Mouse (Mus musculus) retina, adult 2 months (tissue): ENCODE results near the gene A630089N07Rik.
"Not testable (repeated sequence)": the region's sequence is repeated elsewhere in the genome, so short reads cannot be mapped to it uniquely, and the experiment has no call there.

Experiments
- DNase-seq: peaks from one replicate; pipeline ENCODE4 v3.0.0-alpha.2; 2012; ENCODE audit warnings: low read depth, low spot score

The A630089N07Rik gene

DNA sequence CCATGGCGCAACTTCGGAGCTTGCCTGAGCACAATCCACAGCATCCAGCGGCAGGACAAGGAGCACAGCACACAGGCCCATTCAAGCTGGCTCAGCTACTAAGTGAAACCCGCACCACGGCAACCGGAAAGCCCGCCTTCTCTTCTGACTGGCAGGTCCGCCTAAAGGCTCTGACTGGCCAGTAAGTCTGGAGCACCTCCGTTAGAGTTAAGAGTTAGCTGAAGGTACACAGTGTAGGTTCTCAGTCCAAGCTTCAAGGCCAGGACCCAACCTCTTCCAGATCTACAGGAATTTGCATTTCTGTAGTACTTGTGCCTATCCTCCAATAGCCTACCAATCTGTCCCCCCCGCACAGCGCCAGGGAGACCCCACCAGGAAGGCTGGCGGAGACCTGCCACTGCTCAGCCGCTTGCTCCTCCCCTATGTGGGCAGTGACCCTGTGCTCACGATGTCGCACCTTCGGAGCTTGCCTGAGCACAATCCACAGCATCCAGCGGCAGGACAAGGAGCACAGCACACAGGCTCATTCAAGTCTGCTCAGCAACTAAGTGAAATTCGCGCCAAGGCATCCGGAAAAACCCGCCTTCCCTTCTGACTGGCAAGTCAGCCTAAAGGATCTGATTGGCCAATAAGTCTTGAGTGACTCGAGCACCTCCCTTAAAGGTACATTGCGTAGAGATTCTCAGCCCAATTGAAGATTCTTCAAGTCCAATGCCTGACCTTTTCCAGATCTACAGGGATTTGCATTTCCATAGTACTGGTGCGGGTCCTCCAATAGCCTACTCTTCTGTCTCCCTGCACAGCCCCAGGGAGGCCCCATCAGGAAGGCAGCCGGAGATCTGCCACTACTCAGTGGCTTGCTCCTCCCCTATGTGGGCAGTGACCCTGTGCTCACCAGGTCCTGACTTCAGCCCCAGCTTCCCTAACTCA, at the start of gene A630089N07Rik:
TSS of gene A630089N07Rik (minus strand) at position 562 of the 930 bp plus-strand sequence.
- peak; percentile 59 for DNase-seq

DNA sequence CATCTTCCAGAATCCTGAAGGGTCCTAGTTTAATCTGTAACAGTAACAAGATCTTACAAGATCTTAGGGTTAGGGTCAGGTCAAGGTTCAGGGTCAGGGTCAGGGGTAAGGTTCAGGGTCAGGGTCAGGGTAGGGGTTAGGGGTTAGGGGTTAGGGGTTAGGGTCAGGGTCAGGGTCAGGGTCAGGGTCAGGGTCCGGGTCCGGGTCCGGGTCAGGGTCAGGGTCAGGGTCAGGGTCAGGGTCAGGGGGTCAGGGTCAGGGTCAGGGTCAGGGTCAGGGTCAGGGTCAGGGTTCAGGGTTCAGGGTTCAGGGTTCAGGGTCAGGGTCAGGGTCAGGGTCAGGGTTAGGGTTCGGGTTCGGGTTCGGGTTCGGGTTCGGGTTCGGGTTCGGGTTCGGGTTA, 24.9 kb upstream of the A630089N07Rik start:
- no peak for DNase-seq

DNA sequence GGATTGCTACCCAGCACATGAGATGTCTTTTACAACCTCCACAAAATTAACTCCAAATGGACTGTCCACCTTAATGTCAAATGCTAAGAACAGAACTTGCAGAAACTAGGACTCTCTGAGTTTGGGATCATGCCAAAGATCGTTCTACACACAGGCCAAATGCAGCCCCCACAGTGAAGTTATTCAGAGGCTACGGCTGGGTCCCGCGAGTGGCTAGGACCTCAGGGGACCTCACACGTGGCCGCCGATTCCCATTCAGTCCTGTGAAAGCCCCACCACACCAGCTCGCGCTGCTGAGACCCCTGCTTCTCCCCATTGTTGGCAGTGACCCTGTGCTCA, 731 bp downstream of the A630089N07Rik start:
- not testable (repeated sequence) for DNase-seq

DNA sequence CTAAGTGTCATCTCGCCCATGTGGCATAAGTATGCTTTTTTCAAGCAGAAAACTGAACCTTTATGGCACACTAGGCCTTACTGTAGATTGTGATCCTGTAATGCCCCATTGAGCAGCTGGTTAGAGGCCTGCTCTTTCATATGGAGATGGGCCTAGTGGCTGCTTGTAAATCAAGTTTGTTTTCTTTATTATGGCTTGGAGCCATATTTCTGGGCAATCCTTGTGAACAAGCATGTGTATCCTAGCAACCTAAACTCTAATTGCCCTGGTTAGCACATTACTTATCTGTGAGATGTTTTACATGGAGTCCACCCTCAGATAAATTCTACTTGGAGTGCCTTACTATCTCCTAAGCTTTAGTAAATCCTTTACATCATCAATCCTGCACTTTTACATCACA, 1.1 kb downstream of the A630089N07Rik start:
- DNase-seq: not testable (repeated sequence)

DNA sequence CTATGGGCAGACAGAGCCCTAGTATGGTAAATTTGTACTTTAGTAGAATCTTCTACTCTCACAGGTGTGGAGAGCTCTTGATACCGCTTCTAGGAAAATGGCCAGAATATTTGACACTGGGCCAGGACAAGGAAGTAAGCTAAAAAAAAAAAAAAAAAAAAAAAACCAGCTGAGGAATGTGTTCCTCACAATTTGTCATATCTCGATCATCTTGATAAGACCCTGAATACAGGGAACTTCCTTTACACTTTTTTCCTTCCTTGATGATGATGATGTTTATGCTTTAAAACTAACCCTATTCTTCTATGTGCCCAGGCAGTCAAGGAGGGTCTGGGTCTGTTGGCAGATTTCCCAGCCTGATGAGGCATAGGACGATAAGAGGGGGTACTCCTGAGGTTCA, 2.9 kb downstream of the A630089N07Rik start:
- DNase-seq: not testable (repeated sequence)

DNA sequence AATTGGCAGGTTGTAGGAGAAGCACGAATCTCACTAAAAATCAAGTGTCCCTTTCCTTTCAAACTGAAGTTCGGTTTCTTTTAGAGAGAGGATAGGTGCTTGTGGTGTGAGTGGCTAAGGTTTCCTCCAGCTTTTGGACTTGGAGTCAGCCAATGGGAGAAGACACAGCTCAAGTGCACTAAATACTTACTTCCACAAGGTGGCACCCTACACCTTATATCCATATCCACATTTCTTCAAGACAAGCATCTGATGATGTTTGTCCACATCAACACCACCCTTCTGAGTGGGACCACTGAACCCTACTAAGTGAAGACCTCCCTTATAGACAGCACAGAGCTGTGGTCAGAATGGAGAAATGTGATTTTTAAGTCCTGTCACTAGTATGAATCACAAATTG, 40.6 kb downstream of the A630089N07Rik start:
- DNase-seq: peak; percentile 26

DNA sequence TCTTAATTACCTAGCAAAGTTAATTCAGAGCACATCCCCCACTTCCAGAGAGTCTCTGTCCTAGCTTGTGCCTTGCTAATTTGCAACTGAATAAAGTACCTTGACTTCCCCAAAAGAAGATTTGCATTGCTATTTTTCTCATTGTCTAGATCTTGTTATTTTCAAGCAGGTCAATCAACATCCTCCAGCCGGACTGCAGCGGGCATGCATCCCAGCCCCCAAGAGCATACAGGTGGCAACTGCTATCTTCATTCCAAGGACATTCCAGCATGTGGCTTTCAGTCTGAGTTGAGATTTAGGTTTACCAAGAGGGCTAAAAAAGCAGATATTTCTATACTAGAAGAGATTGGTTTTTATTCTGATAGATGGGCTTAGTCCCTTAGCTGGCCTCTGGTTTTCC, 47.3 kb downstream of the A630089N07Rik start:
- DNase-seq: not testable (repeated sequence)

DNA sequence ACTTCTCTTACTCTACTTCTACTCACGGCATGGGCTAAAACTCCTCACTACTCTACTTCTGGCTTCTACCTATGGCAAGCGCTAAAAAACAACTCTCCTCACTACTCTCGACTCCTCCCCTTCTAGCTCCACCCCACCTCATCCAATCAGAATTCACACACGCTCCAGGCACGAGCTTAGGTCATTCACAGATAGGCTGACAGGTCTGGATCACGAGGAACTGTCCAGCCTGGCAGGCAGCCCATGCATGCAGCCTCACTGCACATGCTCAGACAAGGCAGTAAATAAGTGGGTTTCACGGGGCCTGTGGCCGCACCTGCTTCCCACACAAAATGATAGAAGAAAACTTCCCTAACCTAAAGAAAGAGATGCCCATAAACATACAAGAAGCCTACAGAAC, 56.1 kb downstream of the A630089N07Rik start:
- DNase-seq: not testable (repeated sequence)

DNA sequence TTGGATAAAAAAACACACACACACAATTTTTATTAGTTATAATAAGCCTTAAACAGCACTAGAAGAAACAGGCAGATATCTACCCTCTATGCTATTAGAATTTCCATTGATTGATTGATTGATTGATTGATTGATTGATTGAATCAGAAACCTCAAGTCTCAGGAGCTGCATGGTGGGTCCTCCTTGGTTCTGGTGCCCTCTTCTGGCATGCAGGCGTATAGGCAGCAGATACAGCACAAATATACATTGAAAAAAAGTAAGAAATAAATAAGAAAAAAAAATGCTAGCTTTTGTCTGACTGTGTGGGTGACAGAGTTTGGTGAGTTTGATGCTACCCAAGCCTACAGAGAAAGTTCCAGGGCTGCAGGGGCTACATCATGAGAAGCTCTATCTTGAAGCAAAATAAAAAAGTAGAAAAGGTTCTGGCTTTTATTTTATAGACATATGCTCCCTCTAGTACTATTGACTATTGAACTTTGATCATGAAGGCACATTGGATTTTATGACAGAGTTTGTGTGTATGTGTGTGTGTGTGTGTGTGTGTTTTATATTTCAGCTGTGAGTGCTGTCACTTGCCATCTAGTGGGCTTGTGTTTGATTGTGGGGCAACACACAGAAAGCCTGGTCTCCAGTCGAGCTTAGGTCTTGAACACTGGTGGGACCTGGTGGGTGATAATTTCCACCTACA, 59.4 kb downstream of the A630089N07Rik start:
- DNase-seq: peak; percentile 16

DNA sequence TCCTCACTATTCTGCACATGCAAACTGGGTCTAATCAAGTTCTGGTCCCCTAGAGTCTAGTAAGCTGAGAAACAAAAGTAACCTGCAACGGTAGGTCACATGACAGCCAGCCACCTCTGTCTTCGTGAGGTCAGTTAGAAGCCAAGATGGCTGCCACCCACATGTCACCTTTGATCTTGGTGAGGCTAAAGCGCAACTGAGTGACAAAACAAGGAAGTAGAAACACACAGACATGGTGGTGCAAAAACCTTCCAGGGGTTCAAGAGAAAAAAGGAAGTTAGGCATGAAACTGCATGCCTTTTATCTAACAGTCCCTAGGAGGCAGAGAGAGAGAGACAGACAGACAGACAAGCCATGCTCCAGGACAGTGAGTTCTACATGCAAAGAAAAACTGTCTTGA, 60.2 kb downstream of the A630089N07Rik start:
- DNase-seq: no peak

DNA sequence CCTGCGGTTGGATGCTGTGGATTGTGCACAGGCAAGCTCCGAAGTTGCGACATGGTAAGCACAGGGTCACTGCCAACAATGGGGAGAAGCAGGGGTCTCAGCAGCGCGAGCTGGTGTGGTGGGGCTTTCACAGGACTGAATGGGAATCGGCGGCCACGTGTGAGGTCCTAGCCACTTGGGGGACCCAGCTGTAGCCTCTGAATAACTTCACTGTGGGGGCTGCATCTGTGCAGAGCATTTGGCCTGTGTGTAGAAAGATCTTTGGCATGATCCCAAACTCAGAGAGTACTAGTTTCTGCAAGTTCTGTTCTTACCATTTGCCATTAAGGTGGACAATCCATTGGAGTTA, 84.9 kb downstream of the A630089N07Rik start:
- not testable (repeated sequence) for DNase-seq

DNA sequence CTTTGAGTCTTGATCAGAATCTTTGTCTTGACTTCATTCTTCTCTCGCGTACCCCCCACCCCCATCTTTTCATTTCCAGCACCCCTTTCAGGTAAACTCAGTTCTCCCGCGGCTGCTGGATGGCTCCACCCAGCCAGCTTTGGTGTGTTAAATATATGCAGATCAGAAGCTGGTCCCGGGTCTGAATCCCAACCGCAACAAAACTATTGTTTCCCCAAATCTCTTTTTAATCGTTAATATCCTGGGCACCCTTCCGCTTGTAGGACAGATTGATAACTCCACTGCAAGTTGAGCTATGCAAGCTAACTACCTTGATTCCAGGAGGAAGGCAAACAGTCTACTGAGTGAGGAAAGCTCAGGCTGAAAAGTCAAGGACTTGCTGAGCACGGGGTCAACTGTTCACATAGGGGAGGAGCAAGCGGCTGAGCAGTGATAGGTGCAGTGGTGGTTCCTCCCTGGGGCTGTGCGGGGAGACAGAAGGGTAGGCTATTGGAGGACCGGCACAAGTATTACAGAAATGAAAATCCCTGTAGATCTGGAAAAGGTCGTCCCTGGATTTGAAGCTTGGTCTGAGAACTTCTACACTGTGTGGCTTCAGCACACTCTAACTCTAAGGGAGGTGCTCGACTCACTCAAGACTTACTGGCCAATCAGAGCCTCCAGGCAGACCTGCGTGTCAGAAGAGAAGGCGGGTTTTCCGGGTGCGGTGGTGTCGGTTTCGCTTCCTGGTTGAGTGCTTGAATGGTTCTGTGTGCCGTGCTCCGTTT, 85.5 kb downstream of the A630089N07Rik start, which contains the start of gene B230307C23Rik:
TSS of gene B230307C23Rik (plus strand) at position 700 of the 767 bp plus-strand sequence.
- peak; percentile 67 for DNase-seq

DNA sequence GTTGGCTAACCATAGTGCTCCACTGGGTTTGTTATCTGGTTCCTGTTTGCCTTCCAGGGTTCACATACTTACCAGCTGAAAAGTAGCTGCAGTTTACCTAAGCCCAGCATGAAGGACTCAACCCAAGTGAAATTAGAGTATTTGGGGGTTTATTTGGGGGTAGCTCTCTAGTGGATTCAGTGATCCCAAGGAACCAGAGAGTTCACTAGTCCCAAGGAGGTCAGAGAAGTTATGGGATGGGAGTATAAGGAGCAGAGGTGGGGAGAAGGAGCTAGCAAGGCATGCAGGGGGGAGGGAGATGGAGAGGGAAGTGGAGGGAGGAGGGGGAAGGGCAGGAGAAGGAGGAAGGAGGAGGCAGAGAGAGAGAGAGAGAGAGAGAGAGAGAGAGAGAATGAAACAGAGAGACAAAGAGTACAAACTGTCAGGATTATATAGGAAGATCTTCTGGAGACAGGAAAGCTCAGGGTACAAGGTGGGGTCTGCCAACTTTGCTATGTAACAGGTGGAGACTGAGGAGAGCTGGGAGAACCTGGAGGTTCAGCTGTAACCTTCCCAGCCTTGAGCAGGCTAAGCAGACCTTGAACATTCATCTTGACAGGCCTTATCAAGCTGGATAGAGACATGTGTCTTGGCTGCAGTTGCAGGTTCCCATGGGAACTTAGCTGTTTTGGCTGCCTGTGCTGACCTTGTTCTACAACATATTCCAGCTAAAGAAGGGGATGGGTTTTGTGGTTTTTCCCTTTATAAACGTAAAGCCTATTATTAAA, 86.2 kb downstream of the A630089N07Rik start:
- DNase-seq: no peak

DNA sequence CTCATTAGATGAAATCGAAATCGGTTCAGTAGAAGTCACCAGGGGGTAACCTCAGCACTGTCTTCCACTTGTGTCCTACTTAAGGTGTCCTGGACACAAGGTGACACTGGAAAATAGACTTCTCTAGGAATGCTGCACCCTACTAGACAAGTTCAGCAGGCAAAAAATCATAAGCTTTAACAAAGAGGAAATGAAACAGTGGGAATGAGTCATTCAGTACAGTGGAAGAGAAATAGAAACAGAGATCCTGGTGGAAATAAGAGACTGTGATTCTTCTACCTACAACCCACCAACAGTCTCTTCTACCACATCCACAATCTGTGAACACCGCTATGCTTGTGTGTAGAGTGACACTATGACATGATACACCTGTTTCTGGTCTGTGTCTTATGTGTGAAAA, 89.8 kb downstream of the A630089N07Rik start:
- not testable (repeated sequence) for DNase-seq

DNA sequence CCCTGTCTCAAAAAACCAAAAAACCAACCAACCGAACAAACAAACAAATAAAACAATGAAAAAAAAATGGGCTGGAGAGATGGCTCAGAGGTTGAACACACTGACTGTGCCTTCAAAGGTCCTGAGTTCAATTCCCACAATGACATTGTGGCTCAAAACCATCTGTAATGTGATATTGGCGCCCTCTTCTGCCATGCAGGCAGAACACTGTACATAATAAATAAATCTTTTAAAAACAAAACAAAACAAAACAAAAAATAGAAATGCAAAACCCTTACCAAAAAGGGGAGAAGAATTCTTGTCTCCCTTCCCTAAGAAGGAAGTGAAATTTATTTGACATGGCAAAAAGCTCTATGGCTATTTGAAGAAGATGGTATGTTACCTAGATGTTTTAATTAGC, 90.7 kb downstream of the A630089N07Rik start:
- no peak for DNase-seq

DNA sequence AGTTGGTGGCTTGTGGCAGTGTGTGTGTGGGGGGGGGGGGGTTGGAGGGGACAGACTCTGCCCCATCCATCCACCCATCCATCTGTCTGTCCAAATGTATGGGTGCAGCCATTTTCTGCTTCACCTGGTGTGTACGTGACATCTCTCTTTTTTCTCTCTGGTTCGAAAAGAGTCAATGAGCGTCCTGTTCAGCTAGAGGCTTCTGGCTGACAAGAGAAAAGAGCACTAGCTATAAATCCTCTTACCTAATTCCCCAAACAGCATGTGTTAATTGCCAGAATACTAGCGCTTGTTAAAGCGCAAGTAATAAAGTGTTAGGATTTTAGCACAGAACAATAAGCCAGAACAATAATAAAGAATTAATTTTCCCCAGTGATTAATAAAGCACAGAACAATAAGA, 97.7 kb downstream of the A630089N07Rik start:
- DNase-seq: no peak

DNA sequence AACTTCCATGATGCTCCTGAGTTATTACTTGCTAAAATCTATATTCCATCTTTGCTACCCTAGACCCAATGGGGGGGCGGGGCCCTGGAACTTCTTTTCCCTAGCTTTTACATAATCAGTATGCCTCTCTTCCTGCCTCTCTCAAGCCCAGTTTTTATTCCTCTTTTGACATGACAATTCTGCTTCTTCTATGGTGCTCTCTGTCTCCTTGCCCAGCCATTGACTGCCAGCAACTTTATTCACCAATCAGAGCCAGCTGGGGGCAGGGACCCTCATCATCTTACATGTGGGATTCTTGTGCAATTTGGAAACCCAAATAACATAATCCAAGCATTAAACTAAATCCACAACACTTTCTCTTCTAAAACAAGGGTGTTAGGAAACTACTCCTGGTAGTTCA, 100.9 kb downstream of the A630089N07Rik start:
- DNase-seq: no peak

DNA sequence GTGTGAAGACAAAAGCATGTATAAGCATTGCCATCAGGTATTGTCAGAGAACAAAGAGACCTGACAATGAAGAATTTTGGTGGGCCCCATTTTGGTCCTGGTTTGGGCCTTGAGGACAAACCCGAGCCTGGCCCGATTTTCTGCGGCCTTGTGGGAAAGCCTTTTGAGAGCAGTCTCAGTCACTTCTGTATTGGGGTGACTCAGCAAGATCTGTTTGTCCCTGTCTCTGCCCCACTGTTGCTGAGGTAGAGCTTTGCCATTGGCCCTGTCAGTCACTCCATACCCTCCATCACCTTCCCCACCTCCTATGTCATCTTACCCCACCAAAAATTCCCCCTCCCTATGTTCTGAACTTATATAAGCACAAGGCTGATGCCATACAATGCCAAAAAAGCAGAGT, 104.5 kb downstream of the A630089N07Rik start:
- DNase-seq: no peak

DNA sequence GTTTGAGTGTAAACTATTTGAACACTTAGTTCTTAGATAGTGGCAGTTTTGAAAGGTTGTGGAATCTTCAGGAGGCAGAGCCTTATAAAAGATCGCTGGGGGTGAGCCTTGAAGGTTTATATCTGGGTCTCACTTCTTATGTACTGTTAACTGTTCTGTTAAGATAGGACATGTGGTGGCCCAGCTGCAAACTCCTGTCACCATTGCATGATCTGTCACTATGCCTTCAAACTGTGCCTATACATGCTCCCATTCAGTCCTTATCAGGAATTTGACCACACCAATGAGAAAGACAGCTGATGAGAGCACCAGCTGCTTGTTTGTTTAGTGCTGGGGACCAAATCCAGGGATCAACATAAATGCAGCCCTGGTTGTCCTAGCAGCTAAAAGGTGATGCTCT, 105.0 kb downstream of the A630089N07Rik start:
- no peak for DNase-seq

DNA sequence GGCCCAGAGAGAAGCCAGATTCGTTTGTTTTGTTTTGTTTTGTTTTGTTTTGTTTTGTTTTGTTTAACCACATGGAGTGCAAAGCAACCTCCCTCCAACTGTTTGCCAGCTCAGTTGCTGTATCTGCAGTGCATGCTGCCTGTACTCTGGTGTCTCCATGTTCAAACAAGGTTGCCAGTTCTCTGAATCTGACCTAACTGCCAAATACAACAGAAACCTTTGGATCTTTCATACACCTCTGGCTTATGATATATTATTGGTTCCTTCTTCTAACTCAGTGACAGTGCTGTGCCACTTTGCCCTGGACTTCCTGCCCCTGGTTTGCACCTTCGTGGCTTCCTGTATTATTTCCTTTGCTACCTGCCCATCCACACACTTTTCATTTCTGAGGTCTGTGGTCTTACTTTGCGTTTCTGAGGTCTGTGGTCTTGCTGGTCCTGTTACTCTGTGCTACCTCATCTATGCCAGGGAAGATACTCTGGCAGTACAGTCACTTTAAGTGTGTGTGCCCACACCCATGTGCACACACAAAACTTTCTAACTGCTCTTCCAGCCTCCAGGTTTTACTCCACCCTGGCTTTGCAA, 118.2 kb downstream of the A630089N07Rik start:
- DNase-seq: no peak
